Mouse (Mus musculus) right cerebral cortex, adult 18-20 months (tissue): ENCODE measurements around the gene Ankrd6.

Experiments used
- DNase-seq: peaks from one replicate; pipeline ENCODE4 v3.0.0; 2022; ENCODE audit warnings: mixed read lengths

Ankrd6 gene

GRCm38 (mm10) chr4:32948696-32949095 lies 1.9 kb downstream of the Ankrd6 start:
- DNase-seq = no peak

GRCm38 (mm10) chr4:32947631-32948030 lies 3.0 kb downstream of the Ankrd6 start:
- DNase-seq = no peak

- no peak for DNase-seq
Measured at GRCm38 (mm10) chr4:32940984-32941383, 9.7 kb downstream of the Ankrd6 start.

- no peak for DNase-seq
Measured at GRCm38 (mm10) chr4:32939964-32940363, 10.7 kb downstream of the Ankrd6 start.

DNA sequence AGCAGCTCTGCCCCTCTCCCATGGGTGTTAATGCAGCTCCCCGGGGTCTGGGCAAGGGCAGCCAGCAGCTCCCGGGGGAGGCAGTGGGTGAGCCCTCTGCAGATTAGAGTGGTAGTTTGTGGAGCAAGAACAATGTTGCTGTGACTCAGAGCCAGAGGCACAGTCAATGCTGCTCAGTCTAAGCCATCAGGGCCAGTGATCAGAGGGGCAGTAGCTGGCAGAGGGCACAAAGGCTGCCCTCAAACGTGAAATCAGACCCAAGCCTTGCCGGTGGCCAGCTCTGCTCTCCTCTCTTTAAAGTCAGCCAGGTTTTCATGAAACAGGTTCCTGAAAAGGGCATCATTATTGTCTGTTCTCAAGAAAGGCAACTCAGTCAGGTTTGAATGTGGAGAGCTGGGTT lies 11.1 kb downstream of the Ankrd6 start:
- no peak for DNase-seq

- DNase-seq = no peak
Measured at GRCm38 (mm10) chr4:32936762-32937341, 13.8 kb downstream of the Ankrd6 start.

- no peak for DNase-seq
Measured at GRCm38 (mm10) chr4:32932056-32932455, 18.6 kb downstream of the Ankrd6 start.

DNA sequence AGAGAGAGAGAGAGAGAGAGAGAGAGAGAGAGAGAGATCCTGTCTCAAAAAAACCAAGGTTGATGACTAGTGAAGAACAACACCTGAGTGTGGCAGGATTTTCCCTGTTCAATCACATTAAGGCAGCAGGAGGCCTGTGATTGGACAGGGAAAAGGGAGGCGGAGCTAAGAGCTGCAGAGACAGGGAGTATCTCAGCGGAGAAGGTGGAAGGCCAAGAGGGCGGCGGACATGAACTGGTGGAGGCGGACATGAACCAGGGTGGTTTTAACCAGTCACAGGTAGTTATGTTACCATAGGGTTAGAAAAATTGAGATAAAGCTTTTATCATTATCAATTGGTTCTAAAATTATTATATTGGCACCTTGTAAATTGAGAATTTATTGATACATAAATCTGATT lies 20.9 kb downstream of the Ankrd6 start:
- no peak for DNase-seq

GRCm38 (mm10) chr4:32928692-32929448 lies 21.8 kb downstream of the Ankrd6 start:
- DNase-seq = no peak

DNA sequence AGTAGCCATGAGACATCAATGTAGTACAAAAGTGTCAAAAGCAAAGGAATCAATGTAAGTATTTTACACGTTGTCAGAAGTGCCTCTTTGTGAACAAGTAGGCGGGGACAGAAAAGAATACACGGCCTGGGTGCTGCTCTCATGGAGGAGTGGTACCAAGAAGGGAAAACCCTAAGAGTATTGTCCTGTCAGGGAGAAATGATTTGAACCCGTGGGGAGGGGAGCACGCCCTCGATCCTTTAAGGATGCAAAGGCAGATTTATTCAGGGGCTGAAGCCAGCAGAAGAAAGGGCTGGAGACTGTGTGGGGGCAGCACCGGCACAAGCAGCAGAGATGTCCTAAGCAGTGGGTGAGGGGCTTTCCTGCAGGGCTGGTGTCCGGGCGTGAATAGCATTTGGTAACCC lies 26.7 kb downstream of the Ankrd6 start:
- DNase-seq = no peak

GRCm38 (mm10) chr4:32923436-32923835 lies 27.2 kb downstream of the Ankrd6 start:
- no peak for DNase-seq

DNA sequence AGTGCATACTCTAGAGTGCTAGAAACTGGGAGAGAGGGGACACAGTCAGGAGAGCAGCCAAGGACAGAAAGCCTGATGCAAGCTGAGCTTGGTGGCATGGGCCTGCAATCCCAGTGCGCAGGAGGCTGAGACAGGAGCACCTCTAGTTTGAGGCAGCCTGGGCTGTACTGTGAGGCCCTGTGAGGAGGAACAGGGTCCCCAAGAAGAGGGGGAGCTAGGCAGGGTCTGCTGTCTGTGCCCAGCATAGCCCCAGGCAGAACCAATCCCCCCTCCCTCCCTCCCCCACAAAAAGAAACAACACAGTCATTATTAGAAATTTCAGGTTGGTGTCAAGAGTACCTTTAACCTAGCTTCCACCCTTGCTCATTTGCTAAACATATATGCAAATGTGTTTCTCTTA lies 27.8 kb downstream of the Ankrd6 start:
- DNase-seq = no peak

DNA sequence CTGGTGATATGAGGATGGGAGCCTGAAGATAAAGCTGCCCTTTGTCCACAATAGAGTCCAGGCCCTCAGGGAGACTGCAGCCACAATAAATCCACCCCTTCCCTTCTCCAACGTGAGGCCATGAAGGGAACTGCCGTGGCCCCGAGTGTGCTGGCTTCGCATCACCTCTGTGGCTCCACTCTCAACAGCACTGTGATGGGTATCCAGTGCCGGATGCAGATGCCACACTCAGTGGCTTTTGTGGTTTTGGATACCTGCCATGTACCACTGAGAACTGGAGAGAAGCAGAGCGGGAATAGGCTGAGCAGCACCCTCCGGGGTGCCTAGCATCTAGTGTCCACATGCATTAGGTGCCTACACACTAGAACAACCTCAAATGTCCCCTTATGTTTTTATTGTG lies 29.8 kb downstream of the Ankrd6 start:
- DNase-seq = no peak

DNA sequence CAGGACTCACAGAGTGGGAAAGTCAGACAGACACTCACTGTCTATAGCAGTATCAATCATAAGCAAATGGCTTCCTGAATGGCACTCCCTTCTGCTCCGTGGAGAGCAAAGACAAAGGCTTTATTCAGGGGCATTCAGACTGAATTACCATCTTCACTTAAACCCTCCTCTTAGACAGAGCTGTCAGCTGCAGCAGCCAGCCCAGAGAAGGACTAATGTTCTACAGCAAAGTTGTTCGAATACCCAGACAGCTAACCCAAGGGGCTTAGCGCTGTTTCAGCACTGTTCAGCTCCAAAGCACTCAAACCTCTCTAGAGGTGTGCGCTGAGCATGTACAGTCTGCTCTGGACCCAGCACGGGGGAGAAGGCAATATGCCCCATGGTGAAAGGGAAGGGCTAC lies 32.1 kb downstream of the Ankrd6 start:
- DNase-seq = no peak

- no peak for DNase-seq
Measured at GRCm38 (mm10) chr4:32916689-32917385, 33.8 kb downstream of the Ankrd6 start.

- DNase-seq = no peak
Measured at GRCm38 (mm10) chr4:32915928-32916327, 34.7 kb downstream of the Ankrd6 start.

- no peak for DNase-seq
Measured at GRCm38 (mm10) chr4:32909996-32910395, 40.6 kb downstream of the Ankrd6 start.

GRCm38 (mm10) chr4:32909241-32909979 lies 41.2 kb downstream of the Ankrd6 start:
- no peak for DNase-seq

DNA sequence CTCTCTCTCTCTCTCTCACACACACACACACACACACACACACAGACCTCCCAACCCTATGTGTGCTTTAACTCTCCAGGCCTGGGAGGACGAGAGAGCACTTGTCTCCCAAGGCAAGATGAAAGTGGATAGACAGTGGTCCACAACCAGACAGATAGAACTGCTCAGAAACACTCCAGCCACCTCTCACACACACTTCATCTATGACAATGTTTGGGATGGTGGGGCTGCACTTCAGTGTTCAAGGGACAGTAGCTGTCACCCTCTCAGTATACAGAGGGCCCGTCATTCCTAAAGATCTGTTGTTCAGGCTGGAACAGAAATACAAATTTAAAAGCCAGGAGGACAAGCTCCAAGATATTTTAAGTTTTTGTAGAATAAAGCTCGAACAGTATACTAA lies 43.0 kb downstream of the Ankrd6 start:
- no peak for DNase-seq

DNA sequence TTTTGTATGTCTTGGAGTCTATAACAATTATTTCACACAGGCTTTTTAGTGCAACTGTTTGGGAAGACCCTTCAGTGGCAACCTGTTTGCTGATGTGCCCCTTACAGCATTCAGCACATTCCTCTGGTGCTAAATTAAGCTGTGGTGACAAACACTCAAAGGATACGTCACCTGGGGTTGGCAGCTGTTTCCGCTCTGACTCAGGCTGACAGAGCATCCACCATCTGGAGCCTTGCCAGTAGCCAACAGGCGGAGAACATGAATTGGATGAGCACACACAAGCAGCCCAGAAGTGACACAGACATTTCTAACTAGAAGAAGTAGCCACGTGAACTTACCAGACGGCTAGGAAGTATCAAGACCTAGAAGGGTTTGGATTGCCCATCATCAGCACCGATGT lies 44.0 kb downstream of the Ankrd6 start:
- peak; percentile 77 for DNase-seq

DNA sequence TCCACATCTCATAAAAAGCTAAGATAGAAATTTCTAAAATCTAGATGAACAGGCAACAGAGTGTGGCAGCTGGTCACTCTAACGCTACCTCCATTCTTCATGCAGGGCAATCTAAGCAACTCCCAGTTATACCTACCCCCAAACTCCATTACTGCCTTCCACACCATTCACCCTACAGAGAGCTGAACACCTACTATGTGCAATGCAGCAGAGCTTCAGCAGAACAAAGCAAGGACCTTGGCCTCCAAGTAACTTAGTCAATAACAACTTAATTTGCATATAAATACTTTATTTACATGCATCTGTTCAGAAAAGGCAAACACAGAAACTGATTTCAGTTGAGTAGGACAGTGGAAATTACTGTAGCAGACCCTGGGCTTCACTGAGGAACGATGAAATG lies 44.7 kb downstream of the Ankrd6 start:
- DNase-seq = no peak

DNA sequence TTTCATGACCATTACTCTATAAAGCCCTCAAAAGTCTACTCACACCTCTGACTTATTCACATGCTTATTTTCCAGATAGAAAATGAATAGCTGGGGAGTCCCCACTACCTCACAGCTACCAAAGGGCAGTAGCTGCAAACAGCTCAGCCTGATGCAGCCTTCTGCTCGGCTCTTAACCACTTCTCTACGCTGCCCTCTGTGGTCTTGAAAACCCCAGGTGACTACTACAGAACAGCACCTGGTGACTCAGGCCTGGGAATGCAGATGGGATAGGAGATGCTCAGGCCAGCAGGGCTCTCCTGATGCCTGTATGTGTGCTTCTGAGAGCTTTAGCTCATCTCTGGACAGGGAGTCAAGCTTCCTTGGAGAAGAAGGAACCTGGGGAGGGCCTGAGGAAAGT lies 45.3 kb downstream of the Ankrd6 start:
- no peak for DNase-seq

GRCm38 (mm10) chr4:32903826-32904225 lies 46.8 kb downstream of the Ankrd6 start:
- peak; percentile 14 for DNase-seq
